Mouse (Mus musculus): Measurements from ENCODE around the gene Pde10a. TPM values are rescaled to one million over a fixed set of nuclear protein-coding genes. Genes with fewer than 3 reads are reported as not detected.
A peak's percentile ranks its signal among the peaks of the same experiment; 100 is the strongest.

Gene Pde10a
- total RNA-seq, 1 experiment from 2014 or later = 16.1 TPM

- ATAC-seq (replicated peaks; ENCODE audit: low read depth, poor library complexity, severe bottlenecking) = no peak
These were observed 290.7 kb downstream of the Pde10a start for GRCm38 (mm10) chr17:8815864-8816263.

GRCm38 (mm10) chr17:8818675-8819074, 293.5 kb downstream of the Pde10a start:
- ATAC-seq (replicated peaks; ENCODE audit: low read depth, poor library complexity, severe bottlenecking) = no peak

GRCm38 (mm10) chr17:8823548-8823947, 298.4 kb downstream of the Pde10a start:
- ATAC-seq (replicated peaks; ENCODE audit: low read depth, poor library complexity, severe bottlenecking) = no peak

- ATAC-seq (replicated peaks; ENCODE audit: low read depth, poor library complexity, severe bottlenecking) = no peak
These were observed 302.0 kb downstream of the Pde10a start for GRCm38 (mm10) chr17:8827204-8827603.

GRCm38 (mm10) chr17:8831001-8831400, 305.8 kb downstream of the Pde10a start:
- ATAC-seq (replicated peaks; ENCODE audit: low read depth, poor library complexity, severe bottlenecking) = no peak

GRCm38 (mm10) chr17:8836292-8836691, 311.1 kb downstream of the Pde10a start:
- no peak for ATAC-seq (replicated peaks; ENCODE audit: low read depth, poor library complexity, severe bottlenecking)

GRCm38 (mm10) chr17:8838252-8838651, 313.1 kb downstream of the Pde10a start:
- ATAC-seq (replicated peaks; ENCODE audit: low read depth, poor library complexity, severe bottlenecking) = peak; percentile 73

- ATAC-seq (replicated peaks; ENCODE audit: low read depth, poor library complexity, severe bottlenecking) = peak; percentile 24; the same call in 1 of the 2 replicates
These were observed 314.3 kb downstream of the Pde10a start for GRCm38 (mm10) chr17:8839237-8840011.

GRCm38 (mm10) chr17:8841094-8841493, 315.9 kb downstream of the Pde10a start:
- ATAC-seq (replicated peaks; ENCODE audit: low read depth, poor library complexity, severe bottlenecking) = no peak

GRCm38 (mm10) chr17:8841897-8842540, 316.8 kb downstream of the Pde10a start:
- ATAC-seq (replicated peaks; ENCODE audit: low read depth, poor library complexity, severe bottlenecking) = peak; percentile 58

- ATAC-seq (replicated peaks; ENCODE audit: low read depth, poor library complexity, severe bottlenecking) = no peak
These were observed 317.5 kb downstream of the Pde10a start for GRCm38 (mm10) chr17:8842662-8843061.

GRCm38 (mm10) chr17:8843941-8844340, 318.8 kb downstream of the Pde10a start:
- no peak for ATAC-seq (replicated peaks; ENCODE audit: low read depth, poor library complexity, severe bottlenecking)

GRCm38 (mm10) chr17:8846506-8846905, 321.3 kb downstream of the Pde10a start:
- ATAC-seq (replicated peaks; ENCODE audit: low read depth, poor library complexity, severe bottlenecking) = peak; percentile 50

GRCm38 (mm10) chr17:8847558-8847957, 322.4 kb downstream of the Pde10a start:
- no peak for ATAC-seq (replicated peaks; ENCODE audit: low read depth, poor library complexity, severe bottlenecking)

GRCm38 (mm10) chr17:8851846-8852245, 326.7 kb downstream of the Pde10a start:
- ATAC-seq (replicated peaks; ENCODE audit: low read depth, poor library complexity, severe bottlenecking) = no peak

- ATAC-seq (replicated peaks; ENCODE audit: low read depth, poor library complexity, severe bottlenecking) = peak; percentile 97
These were observed 331.5 kb downstream of the Pde10a start for GRCm38 (mm10) chr17:8856430-8857371.

- no peak for ATAC-seq (replicated peaks; ENCODE audit: low read depth, poor library complexity, severe bottlenecking)
These were observed 333.7 kb downstream of the Pde10a start for GRCm38 (mm10) chr17:8858636-8859421.

GRCm38 (mm10) chr17:8859489-8859888, 334.3 kb downstream of the Pde10a start:
- no peak for ATAC-seq (replicated peaks; ENCODE audit: low read depth, poor library complexity, severe bottlenecking)

GRCm38 (mm10) chr17:8864638-8865497, 339.7 kb downstream of the Pde10a start:
- ATAC-seq (replicated peaks; ENCODE audit: low read depth, poor library complexity, severe bottlenecking) = no peak

All from common myeloid progenitor, adult 5-6 weeks (primary cell).